Mouse (Mus musculus) cerebellum, postnatal 10 days (tissue): Measurements from ENCODE around the gene Gli3.

Experiments used
- DNase-seq, 2 experiments: peaks; one replicate each; pipeline ENCODE4 v3.0.0; 2021; ENCODE audit warnings: mixed read lengths in 2 of 2

Gene Gli3

GRCm38 (mm10) chr13:15462830-15463491 lies at the start of gene Gli3:
Gli3 (plus strand) TSS chr13:15463235.
- peak; percentile 59 to 77 for DNase-seq

GRCm38 (mm10) chr13:15421182-15421750 lies 41.8 kb upstream of the Gli3 start:
- DNase-seq, result no peak

DNA sequence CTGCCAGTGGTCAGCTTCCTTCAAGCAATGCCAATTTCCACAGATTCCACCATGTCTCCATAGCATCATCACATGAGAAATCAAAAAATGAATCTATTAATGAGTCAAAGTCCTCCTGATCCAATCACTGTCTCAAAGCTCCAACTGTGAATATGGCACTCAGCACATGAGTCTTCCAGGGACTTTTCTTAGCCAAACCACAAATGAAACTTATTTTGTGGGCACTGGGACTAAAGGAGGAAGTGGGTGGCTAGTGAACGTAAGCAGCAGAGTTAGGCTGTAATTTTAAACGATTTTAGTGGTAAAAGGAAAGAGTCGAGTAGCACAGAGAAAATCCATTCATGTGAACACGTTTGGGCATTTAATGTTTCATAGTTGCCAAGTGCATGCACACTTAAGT lies 21.0 kb upstream of the Gli3 start:
- no peak for DNase-seq

GRCm38 (mm10) chr13:15444312-15444711 lies 18.7 kb upstream of the Gli3 start:
- DNase-seq, result no peak

- DNase-seq, result no peak
Measured at GRCm38 (mm10) chr13:15445591-15445990, 17.4 kb upstream of the Gli3 start.

DNA sequence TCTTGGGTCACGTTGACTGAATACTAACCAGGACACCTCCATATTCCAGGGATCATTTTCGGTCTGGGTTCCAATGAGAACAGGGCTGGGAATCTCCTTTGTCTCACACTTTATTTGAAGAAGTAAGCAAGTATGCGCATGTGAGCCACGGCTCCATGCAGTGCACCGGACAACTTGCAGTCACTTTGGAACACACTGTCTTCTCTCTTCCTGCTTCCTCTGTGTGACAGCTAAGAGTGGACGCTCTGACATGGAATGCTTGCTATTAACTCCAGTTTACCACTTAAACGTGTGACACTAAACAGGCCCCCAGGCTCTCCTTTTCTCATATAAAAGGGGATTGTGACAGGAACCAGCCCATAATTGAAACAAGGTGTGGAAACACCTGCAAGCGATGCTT lies 17.0 kb upstream of the Gli3 start:
- DNase-seq, result no peak

- DNase-seq, result peak in 1 of 2 experiments; percentile 6
Measured at GRCm38 (mm10) chr13:15446782-15447564, 16.1 kb upstream of the Gli3 start.

DNA sequence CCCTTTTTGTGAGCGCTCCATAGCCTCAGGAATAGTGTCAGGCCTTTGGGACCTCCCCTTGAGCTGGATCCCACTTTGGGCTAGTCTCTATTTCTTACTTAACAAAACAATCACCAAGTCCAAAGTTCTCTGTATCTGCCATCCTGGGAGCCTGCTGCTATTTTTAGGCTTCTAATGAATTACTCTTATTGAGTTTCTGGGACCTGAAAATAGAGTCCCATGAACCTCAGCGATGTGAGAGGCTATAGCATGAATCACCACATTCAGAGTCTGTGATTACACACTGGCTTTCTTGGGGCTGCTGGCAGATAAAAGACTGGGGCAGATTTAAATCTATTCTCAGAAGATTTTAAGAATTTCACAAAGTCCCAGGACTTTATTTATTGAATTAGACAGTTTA lies 12.1 kb upstream of the Gli3 start:
- no peak for DNase-seq

GRCm38 (mm10) chr13:15457841-15458240 lies 5.2 kb upstream of the Gli3 start:
- no peak for DNase-seq

GRCm38 (mm10) chr13:15461926-15462325 lies 1.1 kb upstream of the Gli3 start:
- no peak for DNase-seq

DNA sequence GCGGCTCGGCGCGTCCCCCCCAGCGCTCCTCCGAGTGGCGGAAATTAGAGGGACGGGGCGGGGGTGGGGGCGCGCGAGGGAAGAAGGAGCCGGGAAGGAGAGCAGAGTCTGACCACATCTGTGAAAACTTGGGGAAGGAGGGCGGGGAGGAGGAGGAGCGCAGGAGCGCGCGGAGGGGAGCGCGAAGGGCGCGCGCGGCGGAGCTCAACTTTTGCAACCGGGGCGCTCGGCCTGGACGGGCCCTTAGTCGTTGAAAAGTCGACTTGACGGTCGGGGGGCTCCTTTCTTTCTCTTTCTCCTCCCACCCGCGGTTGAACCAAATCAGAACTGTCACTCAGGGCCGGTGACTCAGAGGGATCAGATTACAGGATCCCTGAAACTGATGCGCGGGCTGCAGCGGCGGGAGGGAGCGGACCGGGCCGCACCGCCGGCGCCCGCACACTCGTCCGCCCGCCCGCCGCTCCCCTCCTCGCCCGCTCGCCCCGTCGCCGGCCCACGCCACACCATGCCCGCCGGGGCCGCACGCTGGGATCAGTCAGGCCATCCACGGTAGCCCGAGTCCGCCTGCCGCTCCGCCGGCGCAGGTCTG lies 551 bp downstream of the Gli3 start:
- DNase-seq, result peak; percentile 31 to 46

DNA sequence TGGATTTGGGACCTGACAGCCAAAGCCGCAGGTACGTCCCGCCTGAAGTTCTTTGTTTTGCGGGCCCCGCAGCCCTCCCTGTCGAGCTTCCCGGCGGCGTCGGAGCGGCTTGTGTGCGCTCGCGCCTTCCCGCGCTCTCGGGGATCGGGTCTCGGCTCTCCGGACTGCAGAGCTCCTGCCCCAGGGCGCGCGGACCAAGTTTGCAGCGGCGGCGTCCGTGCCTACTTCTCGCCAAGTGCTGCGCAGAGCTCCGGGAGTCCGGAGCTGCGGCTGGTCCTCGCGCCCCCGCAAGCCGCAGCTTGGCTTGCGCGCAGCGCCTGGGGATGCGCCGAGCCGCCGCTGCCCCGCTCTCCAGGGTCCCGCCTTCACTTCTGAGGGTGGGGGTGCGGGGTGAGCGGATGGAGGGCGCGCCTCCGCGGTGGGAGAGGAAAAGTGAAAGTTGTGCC lies 1.1 kb downstream of the Gli3 start:
- DNase-seq, result peak; percentile 37 to 40

- DNase-seq, result peak in 1 of 2 experiments; percentile 11
Measured at GRCm38 (mm10) chr13:15464741-15465250, 1.8 kb downstream of the Gli3 start.

DNA sequence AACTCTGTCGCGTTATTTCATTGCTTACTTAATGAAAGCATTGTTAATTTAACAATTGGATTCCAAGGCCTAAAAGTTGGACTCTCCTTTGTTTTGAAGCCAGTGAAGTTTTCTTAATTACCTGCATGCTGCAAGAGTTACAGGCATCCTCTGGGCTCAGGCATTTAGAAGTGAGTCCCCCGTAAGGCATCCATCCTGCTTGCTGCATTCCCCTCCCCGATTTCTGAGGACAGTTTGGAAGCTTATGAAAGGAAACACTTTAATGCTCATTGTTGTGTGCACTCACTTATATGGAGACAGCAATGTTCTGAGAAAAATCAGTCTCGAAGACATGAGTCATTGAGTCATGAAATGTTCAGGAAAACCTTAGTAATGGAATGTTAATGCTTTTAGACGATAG lies 3.5 kb downstream of the Gli3 start:
- no peak for DNase-seq

GRCm38 (mm10) chr13:15467409-15467808 lies 4.4 kb downstream of the Gli3 start:
- DNase-seq, result no peak

DNA sequence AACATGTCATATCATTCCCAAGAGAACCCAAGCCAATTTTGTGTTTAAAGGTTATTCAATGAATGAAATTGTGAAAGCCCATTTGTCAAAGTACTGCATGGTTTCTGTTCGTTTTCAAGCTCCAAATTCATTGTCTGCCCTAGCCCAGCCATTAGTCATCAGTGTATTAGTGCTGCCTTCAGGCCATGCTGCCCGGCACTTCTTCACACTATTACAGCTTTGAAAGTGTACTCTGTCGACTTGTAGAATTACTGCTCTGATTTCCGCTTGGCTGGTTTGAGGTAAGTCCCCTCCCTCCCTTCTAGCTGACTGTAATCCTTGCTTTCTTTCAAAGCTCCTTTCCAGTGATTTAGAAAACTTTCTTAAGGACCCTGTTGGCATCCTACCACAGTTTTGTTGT lies 5.4 kb downstream of the Gli3 start:
- DNase-seq, result no peak

GRCm38 (mm10) chr13:15470056-15470455 lies 7.0 kb downstream of the Gli3 start:
- DNase-seq, result no peak

DNA sequence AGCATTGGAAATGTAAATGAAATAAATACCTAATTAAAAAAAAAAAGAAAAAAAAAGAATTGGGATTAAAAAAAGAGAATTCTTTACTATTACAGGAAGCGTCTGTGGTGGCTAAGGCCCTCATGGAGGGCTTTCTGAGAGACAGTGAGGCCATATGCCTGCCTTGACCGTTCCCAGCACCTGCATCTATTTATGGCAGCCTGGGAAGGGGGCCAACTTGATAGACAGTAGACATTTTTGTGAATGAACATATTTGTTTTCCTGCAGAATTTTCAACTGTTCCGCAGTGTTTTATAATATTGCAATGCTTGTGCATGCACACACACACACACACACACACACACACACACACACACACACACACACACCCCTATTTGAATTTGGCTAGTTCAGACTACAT lies 9.7 kb downstream of the Gli3 start:
- peak; percentile 71 to 72 for DNase-seq

GRCm38 (mm10) chr13:15474393-15474792 lies 11.4 kb downstream of the Gli3 start:
- peak in 1 of 2 experiments; percentile 14 for DNase-seq

DNA sequence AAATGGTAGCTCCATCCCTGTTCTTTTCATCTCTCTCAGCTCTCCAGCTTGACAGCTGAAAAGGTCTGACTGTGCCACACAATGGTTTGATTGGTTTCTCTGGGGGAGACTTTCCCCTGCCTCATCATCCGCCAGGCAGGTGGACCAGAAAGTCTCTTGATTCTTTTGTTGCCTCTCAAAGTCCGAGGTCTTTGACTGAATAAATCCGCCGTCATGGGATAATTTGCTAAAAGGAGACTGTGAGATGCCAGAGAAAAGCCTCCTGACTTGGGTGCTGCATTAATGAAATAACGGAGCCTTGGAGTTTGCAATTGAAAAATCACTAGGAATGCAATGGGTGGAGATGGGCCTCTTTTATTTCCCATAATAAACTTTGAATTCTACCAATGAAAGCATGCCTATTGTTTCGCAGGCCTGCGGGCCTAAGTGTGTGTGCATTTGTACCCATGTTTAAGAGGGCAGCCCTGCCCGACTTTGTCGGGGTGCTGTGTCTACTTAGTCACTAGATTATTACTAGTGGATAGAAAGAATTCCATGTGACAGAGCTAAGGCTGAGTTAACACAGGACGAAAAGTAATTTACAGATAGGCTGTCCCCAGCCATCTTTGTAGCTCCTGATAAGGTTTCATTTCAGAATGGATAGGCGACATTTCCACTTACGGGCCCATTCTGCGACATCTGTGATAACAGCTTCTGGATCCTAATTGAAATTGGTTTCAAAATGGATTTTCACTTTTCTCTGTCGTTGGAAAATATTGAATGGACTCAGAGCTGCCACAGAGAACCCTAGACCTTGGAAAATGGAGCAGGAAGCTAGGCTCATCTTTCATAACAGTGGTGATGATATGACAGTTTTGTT lies 23.2 kb downstream of the Gli3 start:
- DNase-seq, result no peak

DNA sequence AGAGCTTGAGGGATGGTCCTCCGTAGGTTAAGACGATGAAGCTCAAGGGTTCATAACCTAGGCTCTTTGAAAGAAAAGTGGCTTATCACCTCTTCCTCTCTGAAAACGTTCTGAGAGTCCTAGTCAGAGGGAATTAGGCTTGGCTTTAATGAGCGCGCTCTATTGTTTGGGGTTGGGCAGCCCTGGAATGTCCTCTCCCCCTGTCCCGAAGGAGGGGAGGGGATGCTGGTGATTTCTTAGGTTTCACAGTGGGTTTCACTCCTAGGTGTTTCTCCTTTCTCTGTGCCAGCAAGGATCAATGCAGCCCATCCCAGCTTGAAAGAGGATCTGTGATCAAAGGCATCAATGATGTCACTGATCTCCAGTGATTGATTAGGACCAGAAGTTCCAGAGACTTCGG lies 24.3 kb downstream of the Gli3 start:
- no peak for DNase-seq

- no peak for DNase-seq
Measured at GRCm38 (mm10) chr13:15488065-15488464, 25.0 kb downstream of the Gli3 start.
